Mouse (Mus musculus): ENCODE results near the gene Zbtb16. TPM values are rescaled to one million over a fixed set of nuclear protein-coding genes. Genes with fewer than 3 reads are reported as not detected.

The Zbtb16 gene
- total RNA-seq (2017), result 25.8 to 37.9 TPM (median 29.0 TPM) in 3 replicates

GRCm38 (mm10) chr9:48835631-48836565 is at the start of gene Zbtb16:
TSS of gene Zbtb16 (minus strand) at chr9:48836222.
- peak; percentile 51 for ATAC-seq (replicated peaks; ENCODE audit: insufficient number of reproducible peaks, low FRiP score, low TSS enrichment, poor library complexity, severe bottlenecking)

GRCm38 (mm10) chr9:48872896-48873295 is 36.9 kb upstream of the Zbtb16 start:
- no peak for ATAC-seq (replicated peaks; ENCODE audit: insufficient number of reproducible peaks, low FRiP score, low TSS enrichment, poor library complexity, severe bottlenecking)

- ATAC-seq (replicated peaks; ENCODE audit: insufficient number of reproducible peaks, low FRiP score, low TSS enrichment, poor library complexity, severe bottlenecking), result no peak
These were observed 30.6 kb upstream of the Zbtb16 start for GRCm38 (mm10) chr9:48866523-48867121.

GRCm38 (mm10) chr9:48865235-48865634 is 29.2 kb upstream of the Zbtb16 start:
- ATAC-seq (replicated peaks; ENCODE audit: insufficient number of reproducible peaks, low FRiP score, low TSS enrichment, poor library complexity, severe bottlenecking), result no peak

GRCm38 (mm10) chr9:48861481-48861880 is 25.5 kb upstream of the Zbtb16 start:
- no peak for ATAC-seq (replicated peaks; ENCODE audit: insufficient number of reproducible peaks, low FRiP score, low TSS enrichment, poor library complexity, severe bottlenecking)

GRCm38 (mm10) chr9:48860526-48860845 is 24.5 kb upstream of the Zbtb16 start:
- peak; percentile 82 for ATAC-seq (replicated peaks; ENCODE audit: insufficient number of reproducible peaks, low FRiP score, low TSS enrichment, poor library complexity, severe bottlenecking)

- no peak for ATAC-seq (replicated peaks; ENCODE audit: insufficient number of reproducible peaks, low FRiP score, low TSS enrichment, poor library complexity, severe bottlenecking)
These were observed 24.0 kb upstream of the Zbtb16 start for GRCm38 (mm10) chr9:48859828-48860525.

GRCm38 (mm10) chr9:48857944-48858343 is 21.9 kb upstream of the Zbtb16 start:
- ATAC-seq (replicated peaks; ENCODE audit: insufficient number of reproducible peaks, low FRiP score, low TSS enrichment, poor library complexity, severe bottlenecking), result no peak

- ATAC-seq (replicated peaks; ENCODE audit: insufficient number of reproducible peaks, low FRiP score, low TSS enrichment, poor library complexity, severe bottlenecking), result no peak
These were observed 20.2 kb upstream of the Zbtb16 start for GRCm38 (mm10) chr9:48856240-48856639.

- no peak for ATAC-seq (replicated peaks; ENCODE audit: insufficient number of reproducible peaks, low FRiP score, low TSS enrichment, poor library complexity, severe bottlenecking)
These were observed 13.5 kb upstream of the Zbtb16 start for GRCm38 (mm10) chr9:48849531-48849930.

- ATAC-seq (replicated peaks; ENCODE audit: insufficient number of reproducible peaks, low FRiP score, low TSS enrichment, poor library complexity, severe bottlenecking), result no peak
These were observed 3.5 kb upstream of the Zbtb16 start for GRCm38 (mm10) chr9:48839568-48839967.

GRCm38 (mm10) chr9:48838346-48838745 is 2.3 kb upstream of the Zbtb16 start:
- ATAC-seq (replicated peaks; ENCODE audit: insufficient number of reproducible peaks, low FRiP score, low TSS enrichment, poor library complexity, severe bottlenecking), result no peak

- ATAC-seq (replicated peaks; ENCODE audit: insufficient number of reproducible peaks, low FRiP score, low TSS enrichment, poor library complexity, severe bottlenecking), result no peak
These were observed 1.2 kb upstream of the Zbtb16 start for GRCm38 (mm10) chr9:48837181-48837580.

- no peak for ATAC-seq (replicated peaks; ENCODE audit: insufficient number of reproducible peaks, low FRiP score, low TSS enrichment, poor library complexity, severe bottlenecking)
These were observed 526 bp upstream of the Zbtb16 start for GRCm38 (mm10) chr9:48836566-48836930.

- no peak for ATAC-seq (replicated peaks; ENCODE audit: insufficient number of reproducible peaks, low FRiP score, low TSS enrichment, poor library complexity, severe bottlenecking)
These were observed 1.2 kb downstream of the Zbtb16 start for GRCm38 (mm10) chr9:48834541-48835411.

- ATAC-seq (replicated peaks; ENCODE audit: insufficient number of reproducible peaks, low FRiP score, low TSS enrichment, poor library complexity, severe bottlenecking), result no peak
These were observed 2.0 kb downstream of the Zbtb16 start for GRCm38 (mm10) chr9:48834006-48834405.

- no peak for ATAC-seq (replicated peaks; ENCODE audit: insufficient number of reproducible peaks, low FRiP score, low TSS enrichment, poor library complexity, severe bottlenecking)
These were observed 2.5 kb downstream of the Zbtb16 start for GRCm38 (mm10) chr9:48833493-48833892.

- no peak for ATAC-seq (replicated peaks; ENCODE audit: insufficient number of reproducible peaks, low FRiP score, low TSS enrichment, poor library complexity, severe bottlenecking)
These were observed 3.4 kb downstream of the Zbtb16 start for GRCm38 (mm10) chr9:48832473-48833100.

Measured in monocyte, adult 5-6 weeks (primary cell).